Mouse (Mus musculus): ENCODE data around the gene Pakap. TPM values are rescaled to one million over a fixed set of nuclear protein-coding genes. Genes with fewer than 3 reads are reported as not detected.

Gene Pakap
- total and polyA plus RNA-seq, 3 experiments: not detected

GRCm38 (mm10) chr4:57624819-57625218, 56.8 kb downstream of the Pakap start:
- no peak overlapping the region for H3K4me3 ChIP-seq (ENCODE audit: low read depth, low read length)
- ATAC-seq (ENCODE audit: extremely low read depth, insufficient number of reproducible peaks, low FRiP score, poor library complexity, severe bottlenecking): no peak
- TF ChIP-seq TAL1 (conservative IDR thresholded peaks at IDR 0.05; ENCODE audit: low read depth, low read length): no peak
- TF ChIP-seq CTCF (IDR thresholded peaks at IDR 0.05; ENCODE audit: low read depth, low read length): no peak
- TF ChIP-seq POLR2AphosphoS5 (IDR thresholded peaks at IDR 0.05; ENCODE audit: insufficient replicate concordance, low read depth, low read length): no peak
- TF ChIP-seq GATA2 (IDR thresholded peaks at IDR 0.05; ENCODE audit: borderline replicate concordance, low read depth, low read length): no peak

DNA sequence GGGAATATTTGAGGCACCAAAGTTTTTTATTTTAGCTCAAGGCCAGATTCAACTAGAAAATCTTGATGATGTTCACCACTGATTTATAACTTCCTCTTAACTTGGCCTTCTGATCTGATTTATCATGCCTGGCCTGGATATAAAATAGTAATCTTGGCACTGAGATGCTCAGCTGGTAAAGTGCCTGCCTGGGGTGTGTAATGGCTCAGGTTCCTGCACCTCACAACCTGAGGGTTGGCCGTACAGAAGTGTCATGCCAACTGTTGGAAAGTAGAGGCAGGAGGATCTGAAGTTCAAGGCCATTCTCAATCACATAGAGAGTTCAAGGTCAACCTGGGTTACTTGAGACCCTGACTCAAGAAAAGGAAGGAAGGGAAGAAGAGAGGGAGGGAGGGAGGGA, 57.3 kb downstream of the Pakap start:
- Histone ChIP-seq H3K9me3 (replicated peaks) (peaks cover 55% of the 10 kb centered on the region), H3K4me1 (ENCODE audit: insufficient read depth, low read depth, low read length) (no peaks in the 10 kb centered on the region), H3K4me3 (ENCODE audit: low read depth, low read length) (no peak overlapping the region), H3K36me3 (replicated peaks) (no peaks in the 10 kb centered on the region), H3K27me3 (ENCODE audit: insufficient read depth, low read length) (no peaks in the 10 kb centered on the region)
- TF ChIP-seq TAL1 (conservative IDR thresholded peaks at IDR 0.05; ENCODE audit: low read depth, low read length): no peak
- TF ChIP-seq GATA2 (IDR thresholded peaks at IDR 0.05; ENCODE audit: borderline replicate concordance, low read depth, low read length): no peak
- no peak for TF ChIP-seq GATA1 (IDR thresholded peaks at IDR 0.05; ENCODE audit: borderline replicate concordance, low read length)
- TF ChIP-seq CTCF (IDR thresholded peaks at IDR 0.05; ENCODE audit: low read depth, low read length): no peak
- no peak for TF ChIP-seq POLR2AphosphoS5 (IDR thresholded peaks at IDR 0.05; ENCODE audit: insufficient replicate concordance, low read depth, low read length)
- ATAC-seq (ENCODE audit: extremely low read depth, insufficient number of reproducible peaks, low FRiP score, poor library complexity, severe bottlenecking): no peak
- no peak for DNase-seq (ENCODE audit: low spot score)

More at GRCm38 (mm10) chr4:57624819-57625218, 56.8 kb downstream of the Pakap start:
- no peaks in the 10 kb centered on the region for H3K27me3 ChIP-seq (ENCODE audit: insufficient read depth, low read length)
- DNase-seq (ENCODE audit: low spot score): no peak
- H3K9me3 ChIP-seq (replicated peaks): peaks cover 59% of the 10 kb centered on the region
- no peaks in the 10 kb centered on the region for H3K36me3 ChIP-seq (replicated peaks)
- no peaks in the 10 kb centered on the region for H3K4me1 ChIP-seq (ENCODE audit: insufficient read depth, low read depth, low read length)

DNA sequence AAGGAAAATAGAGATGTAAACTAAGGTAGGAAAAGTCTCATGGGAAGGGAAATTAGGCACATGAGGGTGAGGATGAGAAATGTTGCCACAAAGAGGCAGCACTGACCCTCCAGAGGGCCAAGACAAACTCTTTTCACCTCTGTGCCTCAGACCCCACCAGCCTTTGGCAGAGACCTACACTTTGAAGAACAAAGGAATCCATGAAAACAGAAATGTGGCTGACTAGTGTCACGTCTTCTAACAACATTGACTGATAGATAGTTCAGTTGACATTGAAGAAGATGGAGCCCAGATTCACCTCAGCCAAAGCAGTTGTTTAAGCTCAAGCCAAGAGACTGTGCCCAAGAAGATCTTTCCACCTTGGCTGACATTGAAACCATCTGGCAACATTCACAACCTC, 57.8 kb downstream of the Pakap start:
- no peak for ATAC-seq (ENCODE audit: extremely low read depth, insufficient number of reproducible peaks, low FRiP score, poor library complexity, severe bottlenecking)
- Histone ChIP-seq H3K36me3 (replicated peaks) (no peaks in the 10 kb centered on the region), H3K4me1 (ENCODE audit: insufficient read depth, low read depth, low read length) (no peaks in the 10 kb centered on the region), H3K27me3 (ENCODE audit: insufficient read depth, low read length) (no peaks in the 10 kb centered on the region), H3K4me3 (ENCODE audit: low read depth, low read length) (no peak overlapping the region), H3K9me3 (replicated peaks) (peaks cover 56% of the 10 kb centered on the region)
- no peak for TF ChIP-seq TAL1 (conservative IDR thresholded peaks at IDR 0.05; ENCODE audit: low read depth, low read length)
- TF ChIP-seq POLR2AphosphoS5 (IDR thresholded peaks at IDR 0.05; ENCODE audit: insufficient replicate concordance, low read depth, low read length): no peak
- TF ChIP-seq GATA1 (IDR thresholded peaks at IDR 0.05; ENCODE audit: borderline replicate concordance, low read length): no peak
- TF ChIP-seq CTCF (IDR thresholded peaks at IDR 0.05; ENCODE audit: low read depth, low read length): no peak
- no peak for TF ChIP-seq GATA2 (IDR thresholded peaks at IDR 0.05; ENCODE audit: borderline replicate concordance, low read depth, low read length)
- DNase-seq (ENCODE audit: low spot score): no peak

- H3K9me3 ChIP-seq (replicated peaks): peaks cover 54% of the 10 kb centered on the region
- no peaks in the 10 kb centered on the region for H3K27me3 ChIP-seq (ENCODE audit: insufficient read depth, low read length)
- H3K4me3 ChIP-seq (ENCODE audit: low read depth, low read length): no peak overlapping the region
- DNase-seq (ENCODE audit: low spot score): no peak
- no peaks in the 10 kb centered on the region for H3K36me3 ChIP-seq (replicated peaks)
- ATAC-seq (ENCODE audit: extremely low read depth, insufficient number of reproducible peaks, low FRiP score, poor library complexity, severe bottlenecking): no peak
- H3K4me1 ChIP-seq (ENCODE audit: insufficient read depth, low read depth, low read length): no peaks in the 10 kb centered on the region
- no peak for TF ChIP-seq GATA1 (IDR thresholded peaks at IDR 0.05; ENCODE audit: borderline replicate concordance, low read length)
- TF ChIP-seq GATA2 (IDR thresholded peaks at IDR 0.05; ENCODE audit: borderline replicate concordance, low read depth, low read length): no peak
- TF ChIP-seq CTCF (IDR thresholded peaks at IDR 0.05; ENCODE audit: low read depth, low read length): no peak
- TF ChIP-seq TAL1 (conservative IDR thresholded peaks at IDR 0.05; ENCODE audit: low read depth, low read length): no peak
- TF ChIP-seq POLR2AphosphoS5 (IDR thresholded peaks at IDR 0.05; ENCODE audit: insufficient replicate concordance, low read depth, low read length): no peak
Measured at GRCm38 (mm10) chr4:57626921-57627320, 58.9 kb downstream of the Pakap start.

DNA sequence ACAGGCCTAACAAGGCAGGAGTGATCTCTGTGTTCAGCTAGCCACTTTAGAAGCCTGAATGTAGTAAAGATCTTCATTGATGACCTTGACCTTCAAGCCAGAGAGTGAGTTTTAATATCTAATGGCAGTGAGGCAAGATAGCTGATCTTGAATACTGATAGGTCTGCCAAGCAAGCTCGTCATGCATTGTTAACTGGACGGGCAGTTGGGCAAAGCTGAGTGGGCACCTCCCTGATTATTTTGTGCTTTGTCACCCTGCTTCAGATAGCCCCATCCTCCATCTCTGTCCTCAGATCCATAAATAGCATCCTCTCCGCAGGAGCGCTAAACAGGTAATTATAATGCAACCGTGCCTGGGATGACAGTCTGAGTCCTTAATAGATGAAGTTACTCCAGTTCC, 64.4 kb downstream of the Pakap start:
- ATAC-seq (ENCODE audit: extremely low read depth, insufficient number of reproducible peaks, low FRiP score, poor library complexity, severe bottlenecking): no peak
- Histone ChIP-seq H3K27me3 (ENCODE audit: insufficient read depth, low read length) (no peaks in the 10 kb centered on the region), H3K36me3 (replicated peaks) (no peaks in the 10 kb centered on the region), H3K9me3 (replicated peaks) (peaks cover 62% of the 10 kb centered on the region), H3K4me1 (ENCODE audit: insufficient read depth, low read depth, low read length) (no peaks in the 10 kb centered on the region), H3K4me3 (ENCODE audit: low read depth, low read length) (no peak overlapping the region)
- DNase-seq (ENCODE audit: low spot score): no peak
- TF ChIP-seq TAL1 (conservative IDR thresholded peaks at IDR 0.05; ENCODE audit: low read depth, low read length) (no peak), GATA1 (IDR thresholded peaks at IDR 0.05; ENCODE audit: borderline replicate concordance, low read length) (no peak), GATA2 (IDR thresholded peaks at IDR 0.05; ENCODE audit: borderline replicate concordance, low read depth, low read length) (no peak), POLR2AphosphoS5 (IDR thresholded peaks at IDR 0.05; ENCODE audit: insufficient replicate concordance, low read depth, low read length) (no peak), CTCF (IDR thresholded peaks at IDR 0.05; ENCODE audit: low read depth, low read length) (no peak)

DNA sequence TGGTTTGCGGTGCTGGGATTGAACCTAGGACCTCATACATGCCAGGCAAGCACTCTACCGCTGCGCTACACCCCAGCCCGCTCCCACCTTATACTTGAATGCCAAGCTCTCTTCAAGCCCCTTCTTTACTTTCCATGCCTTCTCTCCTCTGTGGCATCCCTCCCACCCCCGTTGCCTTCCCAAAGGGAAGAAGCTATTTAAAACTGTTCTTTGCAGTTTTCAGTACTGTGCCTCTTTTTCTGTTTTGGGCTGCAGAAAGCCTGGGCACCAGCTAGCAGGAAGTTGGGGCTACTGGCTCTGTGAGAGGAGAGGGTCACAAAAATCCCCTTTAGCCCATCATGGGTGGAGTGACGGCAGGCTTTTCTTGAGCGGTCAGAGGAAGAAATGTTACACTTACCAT, 65.1 kb downstream of the Pakap start:
- DNase-seq (ENCODE audit: low spot score) (no peak), ATAC-seq (ENCODE audit: extremely low read depth, insufficient number of reproducible peaks, low FRiP score, poor library complexity, severe bottlenecking) (no peak)
- H3K9me3 ChIP-seq (replicated peaks): peaks cover 66% of the 10 kb centered on the region
- H3K4me1 ChIP-seq (ENCODE audit: insufficient read depth, low read depth, low read length): no peaks in the 10 kb centered on the region
- H3K4me3 ChIP-seq (ENCODE audit: low read depth, low read length): no peak overlapping the region
- TF ChIP-seq POLR2AphosphoS5 (IDR thresholded peaks at IDR 0.05; ENCODE audit: insufficient replicate concordance, low read depth, low read length): no peak
- TF ChIP-seq TAL1 (conservative IDR thresholded peaks at IDR 0.05; ENCODE audit: low read depth, low read length): no peak
- TF ChIP-seq GATA2 (IDR thresholded peaks at IDR 0.05; ENCODE audit: borderline replicate concordance, low read depth, low read length): no peak
- TF ChIP-seq GATA1 (IDR thresholded peaks at IDR 0.05; ENCODE audit: borderline replicate concordance, low read length): no peak
- no peak for TF ChIP-seq CTCF (IDR thresholded peaks at IDR 0.05; ENCODE audit: low read depth, low read length)
- H3K36me3 ChIP-seq (replicated peaks): no peaks in the 10 kb centered on the region
- H3K27me3 ChIP-seq (ENCODE audit: insufficient read depth, low read length): no peaks in the 10 kb centered on the region

Data from G1E (cell line).